Mouse (Mus musculus): ENCODE measurements around the gene Exosc7.

- no peak for TF ChIP-seq CHD2 (IDR thresholded peaks at IDR 0.05; ENCODE audit: low read depth, low read length)
- no peak for TF ChIP-seq ZNF384 (IDR thresholded peaks at IDR 0.05; ENCODE audit: low read depth, low read length)
- no peak; the same call in 1 of the 2 replicates for TF ChIP-seq ZC3H11A (IDR thresholded peaks at IDR 0.05; ENCODE audit: borderline replicate concordance, low read depth, low read length)
- no peak for TF ChIP-seq HCFC1 (IDR thresholded peaks at IDR 0.05; ENCODE audit: borderline replicate concordance, insufficient read depth, low read length)
- TF ChIP-seq MAFK (IDR thresholded peaks at IDR 0.05; ENCODE audit: insufficient read depth, low read depth, low read length): no peak
Observed at GRCm38 (mm10) chr9:123158125-123158836, 45.3 kb downstream of the Exosc7 start.

Data from ES-E14 (cell line).